Mouse (Mus musculus) adrenal gland, postnatal 36 days (tissue): ENCODE results near the gene Ugt1a6b. TPM values are rescaled to one million over a fixed set of nuclear protein-coding genes. Genes with fewer than 3 reads are reported as not detected.

Experiments
- DNase-seq, 2 experiments: peaks; one replicate each; pipeline ENCODE4 v3.0.0; 2021; ENCODE audit warnings: mixed read lengths in 1 of 2
- total RNA-seq, 2 experiments: library from RNA; stranded (reverse); gene quantifications; 2 replicates each; pipeline ENCODE4 v1.2.3; 2021

Ugt1a6b gene
- total RNA-seq, 2 experiments from 2014 or later = 3.6 to 7.5 TPM

GRCm38 (mm10) chr1:88240072-88240471 lies 137.0 kb downstream of the Ugt1a6b start:
- DNase-seq = peak; percentile 65

- DNase-seq = no peak
Measured at GRCm38 (mm10) chr1:88240579-88240978, 137.5 kb downstream of the Ugt1a6b start.

GRCm38 (mm10) chr1:88243861-88244260 lies 140.8 kb downstream of the Ugt1a6b start:
- DNase-seq = no peak

GRCm38 (mm10) chr1:88245881-88246280 lies 142.8 kb downstream of the Ugt1a6b start:
- no peak for DNase-seq

DNA sequence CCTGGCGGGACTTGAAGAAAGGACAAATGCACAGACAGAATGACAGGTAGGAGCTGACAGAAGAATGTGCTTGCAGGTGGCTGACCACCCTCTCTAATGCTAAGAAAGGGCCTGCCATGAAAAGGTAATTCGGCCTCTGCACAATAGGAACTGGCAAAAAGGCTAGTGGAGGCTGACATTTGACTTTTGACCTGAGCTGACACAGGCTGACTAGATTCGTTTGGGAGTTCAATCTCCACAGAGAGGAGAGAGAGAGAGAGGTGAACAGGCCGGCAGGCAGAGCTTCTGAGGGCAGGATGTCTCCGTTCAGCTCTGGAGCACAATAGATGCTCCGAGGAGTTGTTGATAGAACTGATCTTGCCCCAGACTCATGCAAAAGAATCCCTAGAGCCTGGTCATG lies 143.3 kb downstream of the Ugt1a6b start:
- no peak for DNase-seq

GRCm38 (mm10) chr1:88247660-88248059 lies 144.6 kb downstream of the Ugt1a6b start:
- no peak for DNase-seq

- DNase-seq = no peak
Measured at GRCm38 (mm10) chr1:88248658-88249057, 145.6 kb downstream of the Ugt1a6b start.

GRCm38 (mm10) chr1:88249596-88249995 lies 146.5 kb downstream of the Ugt1a6b start:
- no peak for DNase-seq

- no peak for DNase-seq
Measured at GRCm38 (mm10) chr1:88250023-88250422, 147.0 kb downstream of the Ugt1a6b start.

GRCm38 (mm10) chr1:88253106-88253505 lies 150.1 kb downstream of the Ugt1a6b start:
- no peak for DNase-seq

GRCm38 (mm10) chr1:88253540-88253939 lies 150.5 kb downstream of the Ugt1a6b start:
- no peak for DNase-seq

- no peak for DNase-seq
Measured at GRCm38 (mm10) chr1:88254793-88255465, 151.9 kb downstream of the Ugt1a6b start.

- DNase-seq = no peak
Measured at GRCm38 (mm10) chr1:88255466-88255857, 152.4 kb downstream of the Ugt1a6b start.

- DNase-seq = no peak
Measured at GRCm38 (mm10) chr1:88255989-88256754, 153.1 kb downstream of the Ugt1a6b start.

DNA sequence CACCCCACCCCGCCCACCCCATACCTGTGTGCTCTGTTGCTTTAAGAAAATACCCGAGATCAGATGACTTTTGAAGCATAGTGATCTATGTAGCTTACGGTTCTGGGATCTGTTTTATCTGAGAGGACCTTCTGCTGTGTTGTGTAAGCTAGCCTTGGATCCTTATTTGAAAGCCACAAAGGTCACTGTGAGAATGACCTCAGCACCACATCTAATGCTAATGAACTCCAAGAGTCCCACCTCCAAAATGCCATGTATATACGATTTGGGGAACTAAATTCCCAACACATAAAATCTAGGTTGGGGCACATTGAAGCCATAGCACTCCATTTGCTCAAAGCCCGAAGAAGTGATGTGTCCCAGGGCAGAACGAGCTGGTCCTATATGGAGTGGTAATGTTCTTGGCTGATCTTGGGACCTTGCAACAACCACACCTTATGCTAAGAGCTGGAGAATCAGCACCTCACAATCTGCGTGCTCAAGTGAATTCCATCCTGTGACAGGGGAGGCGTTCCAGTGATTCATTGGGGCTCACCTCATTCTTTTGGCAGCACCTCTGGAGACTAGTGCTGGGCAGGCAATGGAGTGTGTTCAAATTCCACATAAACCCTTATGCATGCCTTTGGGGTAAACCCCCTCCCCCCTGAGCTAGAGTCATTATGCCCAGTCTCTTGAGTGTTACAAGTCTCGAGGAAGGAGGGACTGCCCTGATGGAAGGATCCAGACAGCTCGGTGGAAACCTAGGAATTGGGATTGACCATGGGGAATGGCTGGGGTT lies 154.0 kb downstream of the Ugt1a6b start:
- no peak for DNase-seq

DNA sequence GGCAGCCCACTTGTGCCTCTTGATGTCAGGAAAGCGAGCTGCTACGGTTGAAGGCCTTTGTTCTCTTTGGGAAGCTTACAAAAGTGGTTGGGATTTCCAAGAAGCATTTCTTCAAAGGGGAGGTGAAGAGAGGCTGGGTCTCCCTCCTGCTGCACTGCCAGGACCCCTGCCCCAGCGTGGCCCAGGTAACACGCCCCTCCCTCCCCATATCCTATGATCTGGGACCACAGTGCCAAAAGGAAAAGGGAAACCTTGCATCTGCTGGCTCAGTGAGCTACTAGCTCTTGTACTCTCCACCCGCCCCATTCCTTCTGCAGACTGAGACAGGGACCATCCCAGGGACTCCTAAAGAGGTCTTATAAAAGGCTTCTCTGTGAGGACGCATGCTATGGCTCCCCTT lies 154.6 kb downstream of the Ugt1a6b start:
- DNase-seq = no peak

GRCm38 (mm10) chr1:88258361-88258760 lies 155.3 kb downstream of the Ugt1a6b start:
- DNase-seq = no peak

GRCm38 (mm10) chr1:88258881-88259642 lies 156.0 kb downstream of the Ugt1a6b start:
- DNase-seq = peak; percentile 49 to 66

DNA sequence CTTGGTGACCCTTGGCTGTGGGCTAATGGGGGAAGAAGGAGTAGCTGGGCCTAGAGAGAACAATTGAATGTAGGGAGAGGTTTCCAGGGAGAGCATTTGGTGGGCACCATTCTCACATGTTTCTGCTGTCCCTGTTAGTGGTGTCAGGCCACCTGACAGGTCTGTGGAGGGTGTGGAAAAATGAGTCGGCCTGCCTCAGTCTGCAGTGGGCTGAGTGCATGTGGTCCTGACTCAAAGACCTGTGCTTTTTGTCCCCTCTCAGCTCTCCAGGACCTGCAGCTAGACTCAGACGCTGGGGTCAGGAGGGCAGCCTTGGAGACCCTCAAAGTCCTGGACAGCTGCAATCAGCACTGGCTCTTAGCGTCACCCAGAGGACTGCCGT lies 156.6 kb downstream of the Ugt1a6b start:
- DNase-seq = no peak

DNA sequence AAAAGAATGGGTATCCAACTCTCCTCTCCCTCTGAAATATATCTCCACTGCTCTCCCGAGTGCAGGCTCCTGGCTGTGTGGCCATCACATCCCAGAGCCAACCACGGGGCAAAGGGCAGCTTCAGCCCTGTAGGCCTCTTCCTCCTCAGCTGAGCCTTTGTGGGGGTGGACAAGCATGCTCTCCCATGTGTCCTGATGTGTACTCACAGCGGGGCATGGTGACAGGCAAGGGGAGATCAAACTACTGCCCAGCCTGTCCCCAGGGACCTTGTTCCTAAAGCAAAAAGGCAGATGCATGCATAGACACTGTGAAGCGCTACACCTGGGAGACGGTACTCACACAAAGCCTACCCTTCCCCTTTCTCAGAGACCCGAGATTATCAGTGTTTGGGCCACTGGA lies 157.1 kb downstream of the Ugt1a6b start:
- DNase-seq = peak in 1 of 2 experiments; percentile 71

DNA sequence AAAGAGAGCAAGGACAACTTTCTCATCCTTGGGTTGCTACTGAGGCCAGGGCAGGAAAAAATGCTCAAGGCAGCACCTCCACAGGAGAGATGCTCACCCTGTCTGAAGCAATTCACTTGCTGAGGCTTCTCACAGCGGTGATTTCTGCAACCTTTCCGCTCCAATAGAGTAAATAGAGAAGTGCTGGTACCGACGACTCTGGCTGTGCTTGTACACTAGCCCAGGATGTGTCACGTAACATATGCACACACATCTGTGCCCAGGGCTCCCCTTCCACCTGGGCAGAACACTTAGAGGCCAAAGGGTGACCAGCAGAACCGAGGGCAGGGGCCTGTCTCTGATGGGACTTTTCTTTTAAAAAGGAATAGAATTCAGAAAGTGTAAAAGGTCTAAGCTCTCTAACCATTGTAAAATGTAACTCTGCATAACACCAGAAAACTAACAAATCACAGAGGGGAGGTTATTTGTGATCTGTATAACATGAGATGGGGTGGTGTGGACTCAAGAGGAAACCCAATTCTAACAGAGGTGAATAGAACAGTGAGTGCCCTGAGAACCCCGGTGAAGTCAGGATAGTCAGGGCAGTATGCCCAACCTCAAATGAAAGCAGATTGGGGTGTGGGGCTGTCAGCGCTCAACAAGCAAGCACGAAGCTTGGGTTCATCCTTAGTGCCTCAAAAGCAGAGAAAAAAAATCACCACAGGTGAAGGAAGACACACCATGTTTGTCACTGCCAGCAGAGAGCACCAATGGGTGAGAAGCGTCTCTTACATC lies 157.7 kb downstream of the Ugt1a6b start:
- DNase-seq = no peak
